Mouse (Mus musculus) heart, embryonic 14.5 days (tissue): ENCODE results near the gene Apobr. TPM values are rescaled to one million over a fixed set of nuclear protein-coding genes. Genes with fewer than 3 reads are reported as not detected.

ENCODE experiments used
- ATAC-seq: fragments of 200-750 bp; cut with Nextera tagmentation; 2 replicates; pipeline ENCODE4 v1.8.0; 2017; ENCODE audit warnings: low read depth, moderate TSS enrichment; ENCODE audit not compliant: insufficient number of reproducible peaks, insufficient read depth, low FRiP score
- H3K27ac ChIP-seq, 2 experiments: fragments of 200-500 bp in 1 of 2; fragments of 300-500 bp in 1 of 2; sonication (generic) in 1 of 2; replicated peaks in 1 of 2; 2 replicates each; pipeline ENCODE4 v1.5.1; 2012 to 2014; ENCODE audit warnings: low read depth in 2 of 2, low read length in 2 of 2, control low read depth in 1 of 2, mild to moderate bottlenecking in 1 of 2, mixed read lengths in 1 of 2; ENCODE audit not compliant: control insufficient read depth in 1 of 2, insufficient read depth in 1 of 2
- H3K27me3 ChIP-seq: fragments of 300-500 bp; sonication (generic); 2 replicates; pipeline ENCODE4 v1.6.1; 2014; ENCODE audit warnings: mild to moderate bottlenecking, low read length, control low read depth; ENCODE audit not compliant: control insufficient read depth, insufficient read depth
- H3K36me3 ChIP-seq: fragments of 300-500 bp; sonication (generic); 2 replicates; pipeline ENCODE4 v1.6.1; 2014; ENCODE audit warnings: mild to moderate bottlenecking, control low read depth, low read length, mixed read lengths; ENCODE audit not compliant: control insufficient read depth, insufficient read depth
- H3K4me1 ChIP-seq, 2 experiments: fragments of 200-500 bp in 1 of 2; fragments of 300-500 bp in 1 of 2; sonication (generic) in 1 of 2; 2 replicates each; pipeline ENCODE4 v1.6.1; 2012 to 2014; ENCODE audit warnings: low read length in 2 of 2, control low read depth in 1 of 2, mixed read lengths in 1 of 2; ENCODE audit not compliant: control insufficient read depth in 2 of 2, insufficient read depth in 2 of 2
- H3K4me2 ChIP-seq: fragments of 300-500 bp; sonication (generic); 2 replicates; pipeline ENCODE4 v1.6.1; 2014; ENCODE audit warnings: mild to moderate bottlenecking, low read length
- H3K4me3 ChIP-seq, 2 experiments: fragments of 200-500 bp in 1 of 2; fragments of 300-500 bp in 1 of 2; sonication (generic) in 1 of 2; 2 replicates each; pipeline ENCODE4 v1.5.1; 2012 to 2014; ENCODE audit warnings: low read length in 2 of 2, mild to moderate bottlenecking in 2 of 2, control low read depth in 1 of 2, low read depth in 1 of 2, moderate library complexity in 1 of 2; ENCODE audit not compliant: control insufficient read depth in 1 of 2, insufficient read depth in 1 of 2
- H3K9ac ChIP-seq: fragments of 300-500 bp; sonication (generic); 2 replicates; pipeline ENCODE4 v1.6.1; 2014; ENCODE audit warnings: mild to moderate bottlenecking, low read length
- H3K9me3 ChIP-seq: fragments of 300-500 bp; sonication (generic); 2 replicates; pipeline ENCODE4 v1.6.1; 2016; ENCODE audit warnings: low read length, control low read depth; ENCODE audit not compliant: control insufficient read depth
- WGBS: fragments of 180-500 bp; shearing (Covaris S2); extraction: QIAGEN DNeasy Blood & Tissue Kit; methylation state at CpG from one replicate; pipeline ENCODE4 v1.1.7; 2014; 5-methylcytosine and 5-hydroxymethylcytosine counted together
- polyA plus RNA-seq: library from polyadenylated mRNA; unstranded; fragments of >200 nt; fragmentation: Nextera tagmentation; extraction: Ambion mirVana; gene quantifications from 2 replicates; pipeline ENCODE4 v1.2.1, GENCODE M21; 2014

The Apobr gene
- polyA plus RNA-seq, 1 experiment from 2014 or later: 0.81 TPM

DNA sequence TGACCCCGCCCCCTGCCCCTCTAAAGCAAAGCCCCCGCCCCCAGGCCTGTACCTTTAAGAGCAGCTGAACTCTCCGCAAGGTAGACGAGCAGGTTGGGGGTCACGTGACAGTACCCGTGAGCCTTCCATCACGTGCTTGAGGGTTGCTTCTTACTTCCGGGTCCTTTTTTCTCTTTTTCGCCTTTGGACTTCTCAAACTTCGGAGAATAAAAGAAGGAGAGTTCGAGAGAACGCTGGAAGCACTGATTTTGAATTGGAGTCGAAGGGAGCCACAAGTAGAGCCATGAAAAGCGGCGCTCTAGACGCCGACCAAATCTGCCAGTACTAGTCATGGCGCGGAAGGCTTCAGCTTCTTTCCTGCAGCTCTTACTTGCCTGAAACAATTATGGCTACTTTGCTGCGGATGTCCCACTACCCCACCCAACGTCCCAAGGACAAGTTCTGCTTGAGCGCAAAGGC is 1.5 kb upstream of the Apobr start:
- Histone ChIP-seq H3K4me3 (peak overlapping the region; percentile 56 to 86), H3K4me1 (peaks cover 0 to 7% of the 10 kb centered on the region in 2 experiments), H3K27ac (peak overlapping the region; percentile 76 to 84), H3K9me3 (no peaks in the 10 kb centered on the region), H3K27me3 (peaks cover 7% of the 10 kb centered on the region), H3K9ac (peak overlapping the region; percentile 73), H3K36me3 (peaks cover 7% of the 10 kb centered on the region; the same call in 1 of the 2 replicates), H3K4me2 (peak overlapping the region; percentile 88)
- peak; percentile 55; the same call in 1 of the 2 replicates for ATAC-seq
- 1% methylated on average over 22 of the region's 22 CpGs for WGBS

DNA sequence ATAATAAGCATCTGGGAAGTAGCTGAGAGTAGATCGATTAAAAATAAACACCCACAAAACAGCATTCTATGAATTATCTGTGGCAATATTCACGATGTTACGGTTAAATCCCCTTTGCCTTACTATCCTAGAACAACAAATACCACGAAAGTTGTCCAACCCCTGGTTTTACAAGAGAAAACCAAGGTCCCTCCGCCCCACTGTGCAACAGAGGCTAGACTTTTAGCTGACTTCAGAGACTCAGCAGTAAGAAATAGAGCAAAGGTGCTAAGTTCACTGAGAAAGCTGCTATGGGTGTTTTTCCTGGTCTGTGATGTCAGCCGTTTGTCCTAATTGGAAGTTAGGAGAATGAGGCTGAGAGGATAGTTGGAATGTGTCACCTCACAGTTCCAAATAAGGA is 981 bp upstream of the Apobr start:
- 48% methylated on average over 6 of the region's 6 CpGs for WGBS
- H3K9ac ChIP-seq: peak overlapping the region; percentile 73; the same call in 1 of the 2 replicates
- peaks cover 0 to 7% of the 10 kb centered on the region in 2 experiments for H3K4me1 ChIP-seq
- H3K27me3 ChIP-seq: peaks cover 10% of the 10 kb centered on the region
- peak overlapping the region; percentile 88 for H3K4me2 ChIP-seq
- no peaks in the 10 kb centered on the region for H3K9me3 ChIP-seq
- H3K27ac ChIP-seq: peak overlapping the region; percentile 76 to 84; a peak in 3 of 4 replicates
- no peak for ATAC-seq
- H3K4me3 ChIP-seq: peak overlapping the region; percentile 56 to 86
- peaks cover 2% of the 10 kb centered on the region; the same call in 1 of the 2 replicates for H3K36me3 ChIP-seq

- H3K9ac ChIP-seq: no peak within 1 kb of the TSS
- WGBS: 72% methylated on average over 6 of the region's 6 CpGs
- no peak for ATAC-seq
- no peak within 1 kb of the TSS for H3K4me3 ChIP-seq
- H3K27me3 ChIP-seq: peaks cover 10% of the 10 kb centered on the region
- H3K9me3 ChIP-seq: no peaks in the 10 kb centered on the region
- H3K4me2 ChIP-seq: no peak within 1 kb of the TSS
- H3K36me3 ChIP-seq: no peaks in the 10 kb centered on the region
- peaks cover 0 to 7% of the 10 kb centered on the region in 2 experiments for H3K4me1 ChIP-seq
- H3K27ac ChIP-seq: no peak within 1 kb of the TSS
Observed at GRCm38 (mm10) chr7:126585717-126586116, 975 bp downstream of the Apobr start, which contains the start of gene Cln3. TSS of gene Cln3 (minus strand) at chr7:126585817.

GRCm38 (mm10) chr7:126586839-126587238 is 2.1 kb downstream of the Apobr start:
- no peak overlapping the region for H3K4me2 ChIP-seq
- H3K9me3 ChIP-seq: no peaks in the 10 kb centered on the region
- H3K27me3 ChIP-seq: peaks cover 10% of the 10 kb centered on the region
- no peaks in the 10 kb centered on the region for H3K36me3 ChIP-seq
- no peak overlapping the region for H3K9ac ChIP-seq
- no peak overlapping the region for H3K27ac ChIP-seq
- ATAC-seq: no peak
- H3K4me1 ChIP-seq: peaks cover 0 to 7% of the 10 kb centered on the region in 2 experiments
- 47% methylated on average over 8 of the region's 8 CpGs for WGBS
- H3K4me3 ChIP-seq: no peak overlapping the region

DNA sequence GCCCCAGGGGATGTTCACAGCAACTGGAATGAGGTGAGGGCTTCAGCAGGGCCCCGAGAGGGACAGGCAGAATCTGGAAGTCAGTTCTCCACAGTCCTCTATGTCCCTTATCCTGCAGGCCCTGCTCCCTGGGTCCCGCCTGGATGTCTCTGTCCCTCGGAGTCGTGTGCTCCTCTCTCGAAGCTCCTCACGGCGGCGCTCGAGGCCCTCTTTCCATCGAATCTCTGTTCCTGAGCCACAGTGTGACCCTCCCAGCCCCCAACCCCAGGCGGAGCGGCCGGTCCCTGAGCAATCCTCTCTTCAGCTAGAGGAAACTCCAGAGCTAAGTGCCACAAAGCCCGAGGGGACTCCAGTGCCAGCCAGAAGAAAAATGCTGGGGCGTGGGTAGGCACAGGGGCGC is 3.0 kb downstream of the Apobr start:
- H3K9ac ChIP-seq: peak overlapping the region; percentile 44; the same call in 1 of the 2 replicates
- H3K27me3 ChIP-seq: peaks cover 10% of the 10 kb centered on the region
- ATAC-seq: no peak
- H3K27ac ChIP-seq: no peak overlapping the region
- no peaks in the 10 kb centered on the region for H3K9me3 ChIP-seq
- H3K36me3 ChIP-seq: no peaks in the 10 kb centered on the region
- H3K4me2 ChIP-seq: peak overlapping the region; percentile 44
- no peak overlapping the region for H3K4me3 ChIP-seq
- H3K4me1 ChIP-seq: peaks cover 0 to 3% of the 10 kb centered on the region in 2 experiments; a peak in 3 of 4 replicates
- 8% methylated on average over 16 of the region's 16 CpGs for WGBS

- Histone ChIP-seq H3K27me3 (peaks cover 11% of the 10 kb centered on the region; the same call in 1 of the 2 replicates), H3K9ac (no peak within 1 kb of the TSS), H3K9me3 (no peaks in the 10 kb centered on the region), H3K4me2 (no peak within 1 kb of the TSS), H3K27ac (no peak within 1 kb of the TSS), H3K36me3 (no peaks in the 10 kb centered on the region), H3K4me1 (no peaks in the 10 kb centered on the region), H3K4me3 (no peak within 1 kb of the TSS)
- no peak for ATAC-seq
- WGBS: 77% methylated on average over 11 of the region's 11 CpGs
Observed at GRCm38 (mm10) chr7:126594862-126595561, 10.3 kb downstream of the Apobr start, which contains the start of gene Il27. TSS of gene Il27 (minus strand) at chr7:126594941.

GRCm38 (mm10) chr7:126595890-126596289 is 11.1 kb downstream of the Apobr start:
- H3K4me3 ChIP-seq: no peak overlapping the region
- H3K9me3 ChIP-seq: no peaks in the 10 kb centered on the region
- no peaks in the 10 kb centered on the region for H3K36me3 ChIP-seq
- WGBS: 73% methylated on average over 5 of the region's 5 CpGs
- no peaks in the 10 kb centered on the region for H3K4me1 ChIP-seq
- H3K27ac ChIP-seq: no peak overlapping the region
- no peak for ATAC-seq
- H3K9ac ChIP-seq: no peak overlapping the region
- H3K4me2 ChIP-seq: no peak overlapping the region
- H3K27me3 ChIP-seq: peaks cover 11% of the 10 kb centered on the region; the same call in 1 of the 2 replicates
